Mouse (Mus musculus) MEL (cell line): ENCODE measurements around the gene Ctnnd2. TPM values are rescaled to one million over a fixed set of nuclear protein-coding genes. Genes with fewer than 3 reads are reported as not detected.

ENCODE experiments used
- DNase-seq: peaks from one replicate; pipeline ENCODE4 v3.0.0; 2011; ENCODE audit warnings: low read depth, low spot score
- H3K27ac ChIP-seq: 2 replicates; pipeline ENCODE4 v1.5.1; 2012; ENCODE audit warnings: low read depth, mild to moderate bottlenecking, control low read depth, low read length, moderate library complexity; ENCODE audit not compliant: control insufficient read depth
- H3K27me3 ChIP-seq, 2 experiments: fragments of 150-350 bp in 1 of 2; sonication (generic) in 1 of 2; 2 replicates each; pipeline ENCODE4 v1.6.1; 2012; ENCODE audit warnings: low read length in 2 of 2, mild to moderate bottlenecking in 2 of 2, improper control_type of control experiment in 1 of 2, moderate library complexity in 1 of 2; ENCODE audit not compliant: insufficient read depth in 2 of 2, control insufficient read depth in 1 of 2
- H3K36me3 ChIP-seq, 2 experiments: 2 replicates each; pipeline ENCODE4 v1.6.1; 2012 to 2014; ENCODE audit warnings: low read length in 2 of 2, improper control_type of control experiment in 1 of 2, inconsistent platforms in 1 of 2, mild to moderate bottlenecking in 1 of 2; ENCODE audit not compliant: insufficient read depth in 2 of 2, control insufficient read depth in 1 of 2
- H3K4me1 ChIP-seq, 2 experiments: fragments of 150-350 bp in 1 of 2; sonication (generic) in 1 of 2; 2 replicates each; pipeline ENCODE4 v1.6.1; 2012; ENCODE audit warnings: low read length in 2 of 2, improper control_type of control experiment in 1 of 2, mild to moderate bottlenecking in 1 of 2; ENCODE audit not compliant: insufficient read depth in 2 of 2, control insufficient read depth in 1 of 2
- H3K4me3 ChIP-seq, 2 experiments: fragments of 150-350 bp in 1 of 2; sonication (generic) in 1 of 2; 2 replicates each; pipeline ENCODE4 v1.5.1; 2012; ENCODE audit warnings: low read depth in 2 of 2, low read length in 2 of 2, mild to moderate bottlenecking in 2 of 2, moderate library complexity in 2 of 2, control low read depth in 1 of 2, improper control_type of control experiment in 1 of 2; ENCODE audit not compliant: control insufficient read depth in 1 of 2, insufficient read depth in 1 of 2
- H3K79me2 ChIP-seq: 2 replicates; pipeline ENCODE4 v1.6.1; 2012; ENCODE audit warnings: mild to moderate bottlenecking, low read length, moderate library complexity; ENCODE audit not compliant: control insufficient read depth, poor library complexity, insufficient read depth
- H3K9ac ChIP-seq: 2 replicates; pipeline ENCODE4 v1.6.1; 2012; ENCODE audit warnings: low read depth, mild to moderate bottlenecking, control low read depth, low read length, moderate library complexity; ENCODE audit not compliant: control insufficient read depth, poor library complexity, severe bottlenecking
- H3K9me3 ChIP-seq: fragments of 150-350 bp; sonication (generic); replicated peaks from 2 replicates; pipeline ENCODE4 v1.6.1; 2012; ENCODE audit warnings: mild to moderate bottlenecking, low read length, improper control_type of control experiment, moderate library complexity; ENCODE audit not compliant: insufficient read depth
- E2F4 ChIP-seq: IDR thresholded peaks from 2 replicates; pipeline ENCODE4 v1.6.1; 2011; ENCODE audit warnings: low read depth, low read length, improper control_type of control experiment, borderline replicate concordance
- ELF1 ChIP-seq: IDR thresholded peaks from 2 replicates; pipeline ENCODE4 v1.6.1; 2014; ENCODE audit warnings: low read depth, mild to moderate bottlenecking, inconsistent platforms, low read length, improper control_type of control experiment, moderate library complexity
- ETS1 ChIP-seq: IDR thresholded peaks from 2 replicates; pipeline ENCODE4 v1.6.1; 2012; ENCODE audit warnings: low read depth, mild to moderate bottlenecking, inconsistent platforms, low read length, improper control_type of control experiment, moderate library complexity
- GABPA ChIP-seq: IDR thresholded peaks from 2 replicates; pipeline ENCODE4 v1.6.1; 2012; ENCODE audit warnings: low read depth, mild to moderate bottlenecking, inconsistent platforms, low read length, improper control_type of control experiment, moderate library complexity
- GATA1 ChIP-seq: IDR thresholded peaks from 2 replicates; pipeline ENCODE4 v1.6.1; 2011; ENCODE audit warnings: low read depth, low read length, improper control_type of control experiment
- JUND ChIP-seq: IDR thresholded peaks from 2 replicates; pipeline ENCODE4 v1.6.1; 2011; ENCODE audit warnings: low read depth, mild to moderate bottlenecking, improper control_type of control experiment, low read length
- KAT2A ChIP-seq: conservative IDR thresholded peaks from 2 replicates; pipeline ENCODE4 v1.6.1; 2012; ENCODE audit warnings: low read depth, low read length, improper control_type of control experiment, inconsistent platforms
- MAFK ChIP-seq: IDR thresholded peaks from 2 replicates; pipeline ENCODE4 v1.6.1; 2011; ENCODE audit warnings: low read depth, mild to moderate bottlenecking, low read length, improper control_type of control experiment, borderline replicate concordance
- MAX ChIP-seq: IDR thresholded peaks from 2 replicates; pipeline ENCODE4 v1.6.1; 2011; ENCODE audit warnings: low read length, improper control_type of control experiment
- MXI1 ChIP-seq: IDR thresholded peaks from 2 replicates; pipeline ENCODE4 v1.6.1; 2011; ENCODE audit warnings: mild to moderate bottlenecking, low read depth, low read length, improper control_type of control experiment
- MYB ChIP-seq: IDR thresholded peaks from 2 replicates; pipeline ENCODE4 v1.6.1; 2011; ENCODE audit warnings: mild to moderate bottlenecking, low read depth, low read length, improper control_type of control experiment
- MYC ChIP-seq: IDR thresholded peaks from 2 replicates; pipeline ENCODE4 v1.6.1; 2011; ENCODE audit warnings: low read depth, mild to moderate bottlenecking, low read length, improper control_type of control experiment, moderate library complexity
- NELFE ChIP-seq: IDR thresholded peaks from 2 replicates; pipeline ENCODE4 v1.6.1; 2011; ENCODE audit warnings: low read depth, low read length, improper control_type of control experiment
- NRF1 ChIP-seq: IDR thresholded peaks from 2 replicates; pipeline ENCODE4 v1.6.1; 2014; ENCODE audit warnings: low read depth, mild to moderate bottlenecking, inconsistent platforms, low read length, improper control_type of control experiment, moderate library complexity; ENCODE audit not compliant: poor library complexity, insufficient read depth, severe bottlenecking
- POLR2A ChIP-seq, 2 experiments: IDR thresholded peaks; 2 replicates each; pipeline ENCODE4 v1.6.1; 2011 to 2012; ENCODE audit warnings: low read length in 2 of 2, mild to moderate bottlenecking in 2 of 2, control low read depth in 1 of 2, improper control_type of control experiment in 1 of 2, low read depth in 1 of 2, moderate library complexity in 1 of 2; ENCODE audit not compliant: control insufficient read depth in 1 of 2, insufficient read depth in 1 of 2, poor library complexity in 1 of 2
- POLR2AphosphoS2 ChIP-seq: IDR thresholded peaks from 2 replicates; pipeline ENCODE4 v1.6.1; 2011; ENCODE audit warnings: low read length, improper control_type of control experiment
- POLR2AphosphoS5 ChIP-seq: IDR thresholded peaks from 2 replicates; pipeline ENCODE4 v1.6.1; 2012; ENCODE audit warnings: low read depth, borderline replicate concordance, mild to moderate bottlenecking, inconsistent platforms, low read length, moderate library complexity, mixed read lengths
- RAD21 ChIP-seq: IDR thresholded peaks from 2 replicates; pipeline ENCODE4 v1.6.1; 2011; ENCODE audit warnings: mild to moderate bottlenecking, low read depth, low read length, improper control_type of control experiment
- RCOR1 ChIP-seq: IDR thresholded peaks from 2 replicates; pipeline ENCODE4 v1.6.1; 2012; ENCODE audit warnings: low read depth, mild to moderate bottlenecking, inconsistent platforms, low read length, improper control_type of control experiment
- SIN3A ChIP-seq: IDR thresholded peaks from 2 replicates; pipeline ENCODE4 v1.6.1; 2012; ENCODE audit warnings: low read length, improper control_type of control experiment, inconsistent platforms
- SMC3 ChIP-seq: IDR thresholded peaks from 2 replicates; pipeline ENCODE4 v1.6.1; 2011; ENCODE audit warnings: low read depth, low read length, improper control_type of control experiment
- TBP ChIP-seq: IDR thresholded peaks from 2 replicates; pipeline ENCODE4 v1.8.0; 2011; ENCODE audit warnings: low read depth, low read length, improper control_type of control experiment
- UBTF ChIP-seq: IDR thresholded peaks from 2 replicates; pipeline ENCODE4 v1.6.1; 2012; ENCODE audit warnings: low read depth, mild to moderate bottlenecking, inconsistent platforms, low read length, improper control_type of control experiment, moderate library complexity, borderline replicate concordance; ENCODE audit not compliant: insufficient read depth
- ZC3H11A ChIP-seq: IDR thresholded peaks from 2 replicates; pipeline ENCODE4 v1.6.1; 2012; ENCODE audit warnings: low read depth, mild to moderate bottlenecking, inconsistent platforms, low read length, improper control_type of control experiment
- ZKSCAN1 ChIP-seq: IDR thresholded peaks from 2 replicates; pipeline ENCODE4 v1.6.1; 2012; ENCODE audit warnings: low read depth, mild to moderate bottlenecking, inconsistent platforms, low read length, improper control_type of control experiment, moderate library complexity
- polyA plus RNA-seq, 2 experiments: library from polyadenylated mRNA; stranded (reverse) in 1 of 2; unstranded in 1 of 2; fragments of >175 nt in 1 of 2; fragments of >200 nt in 1 of 2; gene quantifications; 2 replicates each; pipeline versions ENCODE4 v1.2.1 to v1.2.4; 2012; ENCODE audit warnings: low replicate concordance in 2 of 2, low read depth in 1 of 2; ENCODE audit not compliant: insufficient read length in 2 of 2, insufficient read depth in 1 of 2, missing spikeins in 1 of 2
- total RNA-seq: library from RNA; depleted of rRNA; stranded (reverse); fragments of 300-350 nt; gene quantifications from 2 replicates; pipeline ENCODE4 v1.2.3, GENCODE M21; 2012

The Ctnnd2 gene
- total and polyA plus RNA-seq, 3 experiments, result 0.03 TPM; not detected in 2

DNA sequence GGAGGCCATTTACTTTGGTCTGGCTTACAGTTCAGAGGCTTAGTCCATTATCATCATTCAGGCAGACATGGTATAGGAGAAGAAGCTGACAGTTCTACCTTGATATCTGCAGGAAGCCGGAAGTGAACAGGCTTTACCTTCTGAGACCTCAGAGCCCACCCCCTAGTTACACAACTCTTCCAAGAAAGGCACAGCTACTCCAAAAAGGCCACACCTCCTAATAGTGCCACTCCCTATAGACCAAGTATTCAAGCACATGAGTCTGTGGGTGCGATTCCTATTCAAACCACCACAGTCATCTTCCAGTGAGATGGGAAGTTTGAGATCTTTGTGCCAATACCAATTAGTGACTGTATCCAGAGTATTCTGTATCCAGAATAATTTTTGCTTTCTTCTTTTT, 28.8 kb downstream of the Ctnnd2 start:
- no peak for DNase-seq
- TF ChIP-seq NELFE, result no peak
- TF ChIP-seq GATA1, result no peak
- TF ChIP-seq UBTF, result no peak
- no peak for TF ChIP-seq MAFK
- no peak for TF ChIP-seq E2F4
- TF ChIP-seq ZC3H11A, result no peak
- no peak for TF ChIP-seq POLR2AphosphoS2
- TF ChIP-seq ELF1, result no peak
- TF ChIP-seq MXI1, result no peak
- no peak for TF ChIP-seq RCOR1
- TF ChIP-seq KAT2A, result no peak
- TF ChIP-seq RAD21, result no peak
- no peak for TF ChIP-seq GABPA
- H3K27ac ChIP-seq, result no peak overlapping the region
- H3K27me3 ChIP-seq, result no peaks in the 10 kb centered on the region
- H3K4me3 ChIP-seq, result no peak overlapping the region
- H3K9ac ChIP-seq, result no peak overlapping the region
- H3K36me3 ChIP-seq, result no peaks in the 10 kb centered on the region
- no peaks in the 10 kb centered on the region for H3K79me2 ChIP-seq
- H3K9me3 ChIP-seq, result no peaks in the 10 kb centered on the region
- H3K4me1 ChIP-seq, result no peaks in the 10 kb centered on the region

GRCm38 (mm10) chr15:30201617-30202016, 29.2 kb downstream of the Ctnnd2 start:
- no peak for TF ChIP-seq POLR2A (IDR thresholded peaks at IDR 0.05; ENCODE audit: control insufficient read depth in 1 of 2, insufficient read depth in 1 of 2, low read depth in 1 of 2, low read length in 2 of 2, poor library complexity in 1 of 2)
- no peak for TF ChIP-seq MYB
- TF ChIP-seq NRF1, result no peak
- no peak for TF ChIP-seq SIN3A
- no peak for TF ChIP-seq JUND
- Histone ChIP-seq H3K4me1 (no peaks in the 10 kb centered on the region), H3K79me2 (no peaks in the 10 kb centered on the region), H3K9ac (no peak overlapping the region), H3K9me3 (no peaks in the 10 kb centered on the region), H3K36me3 (no peaks in the 10 kb centered on the region), H3K27ac (no peak overlapping the region), H3K27me3 (no peaks in the 10 kb centered on the region), H3K4me3 (no peak overlapping the region)
- DNase-seq, result no peak

DNA sequence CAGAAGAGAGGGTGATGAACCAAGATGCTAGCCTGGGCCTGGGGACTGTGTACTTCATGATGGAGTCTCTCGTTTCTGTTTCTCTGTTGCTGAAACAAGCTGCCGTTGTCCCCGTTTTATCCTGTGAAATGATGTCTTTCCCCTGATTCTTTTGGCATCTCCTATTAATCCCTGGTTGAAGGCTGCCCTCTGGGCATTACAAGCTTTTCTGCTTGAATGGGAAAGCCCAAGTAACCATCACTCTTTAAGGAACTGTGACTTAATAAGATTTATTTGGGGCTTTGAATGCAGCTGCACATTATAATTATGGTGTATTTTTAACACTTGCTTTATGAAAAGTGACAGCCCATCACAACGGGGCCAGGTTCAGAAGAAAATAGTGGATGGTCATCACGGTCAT, 40.4 kb downstream of the Ctnnd2 start:
- Histone ChIP-seq H3K9ac (no peak overlapping the region), H3K36me3 (no peaks in the 10 kb centered on the region), H3K27ac (no peak overlapping the region), H3K4me3 (no peak overlapping the region), H3K79me2 (no peaks in the 10 kb centered on the region), H3K27me3 (no peaks in the 10 kb centered on the region), H3K4me1 (no peaks in the 10 kb centered on the region), H3K9me3 (no peaks in the 10 kb centered on the region)
- no peak for DNase-seq
- TF ChIP-seq RCOR1 (no peak), ETS1 (no peak), ZKSCAN1 (no peak), TBP (no peak), JUND (no peak), POLR2AphosphoS5 (no peak), MAX (no peak), SIN3A (no peak), RAD21 (no peak), MYC (no peak), ZC3H11A (no peak), SMC3 (no peak), ELF1 (no peak)
